Mouse (Mus musculus): ENCODE measurements around the gene Tspan4. TPM values are rescaled to one million over a fixed set of nuclear protein-coding genes. Genes with fewer than 3 reads are reported as not detected.

The Tspan4 gene
- polyA plus RNA-seq, 1 experiment from 2014 or later: 39.7 TPM

DNA sequence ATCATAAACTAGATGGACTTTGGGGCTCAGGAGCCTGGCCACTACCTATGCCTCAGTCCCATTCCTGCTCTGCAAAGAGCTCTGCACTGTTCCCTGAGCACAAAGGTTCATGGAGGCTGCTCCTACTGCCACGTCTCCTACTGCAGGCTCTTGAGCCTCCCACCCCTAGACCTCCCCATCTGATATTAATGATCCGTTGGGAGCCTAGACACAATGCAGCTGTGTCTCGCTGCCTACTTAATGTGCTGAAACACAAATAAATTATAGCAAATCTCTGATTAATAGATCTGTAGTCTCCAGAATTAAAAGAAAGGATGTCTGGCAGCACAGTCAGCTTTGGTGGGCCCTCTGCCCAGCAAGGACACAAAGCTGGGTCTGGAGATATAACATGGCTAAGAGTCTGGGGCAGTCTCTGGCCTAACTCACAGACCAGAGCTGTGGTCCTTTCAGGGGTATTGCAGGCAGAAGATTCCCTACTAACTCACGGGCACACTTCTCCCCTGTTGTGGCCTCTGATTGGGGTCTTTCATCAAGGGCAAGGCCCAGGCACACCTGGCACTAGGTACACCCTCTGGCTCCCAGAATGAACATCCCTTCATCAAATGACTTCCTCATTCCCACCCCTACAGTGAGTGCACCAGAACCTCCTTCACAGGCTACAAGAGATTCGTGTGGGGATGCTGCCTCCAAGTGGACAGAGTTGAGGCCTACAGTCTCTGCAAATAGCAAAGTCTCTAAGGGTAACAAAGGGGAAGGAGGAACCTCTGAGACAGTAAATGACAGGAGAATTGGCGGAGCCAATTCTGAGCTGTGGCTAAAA, 49.9 kb downstream of the Tspan4 start:
- no peak overlapping the region for H3K27ac ChIP-seq (ENCODE audit: low read depth, low read length)
- H3K4me1 ChIP-seq (replicated peaks; ENCODE audit: control insufficient read depth, insufficient read depth, low read length): no peaks in the 10 kb centered on the region
- no peaks in the 10 kb centered on the region for H3K27me3 ChIP-seq (replicated peaks; ENCODE audit: control insufficient read depth, insufficient read depth, low read length)
- no peaks in the 10 kb centered on the region for H3K9me3 ChIP-seq (ENCODE audit: control insufficient read depth)
- H3K36me3 ChIP-seq (ENCODE audit: control insufficient read depth, insufficient read depth): peaks cover 44% of the 10 kb centered on the region
- H3K9ac ChIP-seq (ENCODE audit: low read depth, low read length): no peak overlapping the region
- H3K4me3 ChIP-seq (ENCODE audit: low read depth, low read length): no peak overlapping the region
- no peak overlapping the region for H3K4me2 ChIP-seq (replicated peaks; ENCODE audit: low read depth)
- peak; percentile 95 for TF ChIP-seq CTCF (IDR thresholded peaks at IDR 0.05; ENCODE audit: low read depth)
- 48% methylated on average over 6 of the region's 6 CpGs for WGBS
- peak; percentile 65 for ATAC-seq

DNA sequence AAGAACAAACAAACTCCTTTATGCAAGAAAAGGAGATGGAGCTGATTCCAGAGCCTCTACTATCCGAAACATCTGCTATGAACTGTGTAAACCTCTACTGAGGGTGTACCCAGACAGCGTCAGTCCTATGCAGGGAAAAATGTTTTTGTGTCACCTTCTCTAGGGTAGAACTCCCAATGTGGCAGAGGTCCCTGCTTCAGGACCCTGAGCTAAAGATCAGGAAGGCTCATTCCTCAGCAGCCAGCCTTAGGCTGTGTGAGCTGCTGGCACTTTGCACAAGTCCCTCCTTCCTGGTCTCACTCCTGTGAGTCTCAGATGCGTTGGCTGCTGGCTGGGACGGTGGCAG, 50.5 kb downstream of the Tspan4 start:
- H3K27ac ChIP-seq (ENCODE audit: low read depth, low read length): no peak overlapping the region
- peaks cover 46% of the 10 kb centered on the region for H3K36me3 ChIP-seq (ENCODE audit: control insufficient read depth, insufficient read depth)
- no peak overlapping the region for H3K4me3 ChIP-seq (ENCODE audit: low read depth, low read length)
- no peaks in the 10 kb centered on the region for H3K4me1 ChIP-seq (replicated peaks; ENCODE audit: control insufficient read depth, insufficient read depth, low read length)
- H3K27me3 ChIP-seq (replicated peaks; ENCODE audit: control insufficient read depth, insufficient read depth, low read length): no peaks in the 10 kb centered on the region
- TF ChIP-seq CTCF (IDR thresholded peaks at IDR 0.05; ENCODE audit: low read depth): no peak
- H3K9me3 ChIP-seq (ENCODE audit: control insufficient read depth): no peaks in the 10 kb centered on the region
- no peak for ATAC-seq
- no peak overlapping the region for H3K9ac ChIP-seq (ENCODE audit: low read depth, low read length)
- no peak overlapping the region for H3K4me2 ChIP-seq (replicated peaks; ENCODE audit: low read depth)
- 91% methylated on average over 4 of the region's 4 CpGs for WGBS

DNA sequence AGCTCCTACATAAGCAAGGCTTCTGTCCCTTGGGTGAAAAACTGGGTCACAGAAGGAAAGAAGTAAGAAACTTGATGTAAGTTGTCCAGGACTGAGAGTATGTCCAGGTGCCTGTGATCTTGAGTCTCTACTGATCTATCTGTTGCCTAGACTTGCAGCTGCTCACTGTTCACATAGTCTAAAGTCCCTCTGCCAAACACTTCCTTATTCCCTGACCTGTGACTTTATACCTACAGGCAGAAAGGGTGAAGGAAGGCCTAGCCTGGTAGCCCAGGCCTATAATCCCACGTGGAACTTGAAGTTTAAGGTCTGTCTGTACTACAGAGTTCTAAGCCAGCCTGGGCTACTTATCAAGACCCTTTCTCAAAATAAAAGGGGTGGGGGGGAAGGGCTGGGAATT, 60.5 kb downstream of the Tspan4 start:
- ATAC-seq: peak; percentile 72
- Histone ChIP-seq H3K4me1 (replicated peaks; ENCODE audit: control insufficient read depth, insufficient read depth, low read length) (peaks cover 13% of the 10 kb centered on the region; the same call in 1 of the 2 replicates), H3K9me3 (ENCODE audit: control insufficient read depth) (no peaks in the 10 kb centered on the region), H3K4me2 (replicated peaks; ENCODE audit: low read depth) (no peak overlapping the region), H3K4me3 (ENCODE audit: low read depth, low read length) (no peak overlapping the region), H3K36me3 (ENCODE audit: control insufficient read depth, insufficient read depth) (no peaks in the 10 kb centered on the region), H3K27me3 (replicated peaks; ENCODE audit: control insufficient read depth, insufficient read depth, low read length) (no peaks in the 10 kb centered on the region), H3K27ac (ENCODE audit: low read depth, low read length) (peak overlapping the region; percentile 84), H3K9ac (ENCODE audit: low read depth, low read length) (no peak overlapping the region)
- TF ChIP-seq CTCF (IDR thresholded peaks at IDR 0.05; ENCODE audit: low read depth): no peak
- 27% methylated on average over 1 of the region's 1 CpGs for WGBS

DNA sequence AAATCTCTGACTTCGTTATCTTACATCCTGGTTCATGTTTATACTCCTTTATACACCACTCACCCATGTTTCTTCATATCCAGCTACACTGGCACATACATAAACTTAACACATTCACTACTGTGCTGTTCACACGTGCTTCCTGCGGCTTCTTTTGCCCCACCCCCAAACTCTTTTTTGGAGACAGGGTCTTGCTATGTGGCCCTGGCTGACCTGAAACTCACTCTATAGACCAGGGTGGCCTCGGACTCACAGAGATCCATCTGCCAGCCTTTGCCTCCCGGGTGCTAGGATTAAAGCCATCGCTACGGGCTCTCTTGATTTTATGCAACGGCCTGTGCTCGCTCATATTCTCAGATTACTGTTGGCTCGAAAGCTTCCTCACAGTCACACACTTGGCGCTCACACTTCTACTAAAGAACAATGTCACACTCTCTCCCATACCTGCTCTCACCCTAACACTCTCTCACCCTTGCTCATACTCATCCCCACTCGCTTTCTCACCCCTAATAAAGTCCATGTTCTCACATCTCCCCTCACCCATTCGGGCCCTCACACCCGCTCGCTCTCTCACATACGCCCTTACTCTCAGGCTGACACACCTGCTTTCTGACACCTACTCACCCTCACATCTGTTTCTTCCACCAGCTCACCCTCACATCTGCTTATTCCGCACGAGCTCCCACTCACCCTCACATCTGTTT, 64.0 kb downstream of the Tspan4 start:
- peak; percentile 17 for ATAC-seq
- WGBS: 5% methylated on average over 18 of the region's 18 CpGs

DNA sequence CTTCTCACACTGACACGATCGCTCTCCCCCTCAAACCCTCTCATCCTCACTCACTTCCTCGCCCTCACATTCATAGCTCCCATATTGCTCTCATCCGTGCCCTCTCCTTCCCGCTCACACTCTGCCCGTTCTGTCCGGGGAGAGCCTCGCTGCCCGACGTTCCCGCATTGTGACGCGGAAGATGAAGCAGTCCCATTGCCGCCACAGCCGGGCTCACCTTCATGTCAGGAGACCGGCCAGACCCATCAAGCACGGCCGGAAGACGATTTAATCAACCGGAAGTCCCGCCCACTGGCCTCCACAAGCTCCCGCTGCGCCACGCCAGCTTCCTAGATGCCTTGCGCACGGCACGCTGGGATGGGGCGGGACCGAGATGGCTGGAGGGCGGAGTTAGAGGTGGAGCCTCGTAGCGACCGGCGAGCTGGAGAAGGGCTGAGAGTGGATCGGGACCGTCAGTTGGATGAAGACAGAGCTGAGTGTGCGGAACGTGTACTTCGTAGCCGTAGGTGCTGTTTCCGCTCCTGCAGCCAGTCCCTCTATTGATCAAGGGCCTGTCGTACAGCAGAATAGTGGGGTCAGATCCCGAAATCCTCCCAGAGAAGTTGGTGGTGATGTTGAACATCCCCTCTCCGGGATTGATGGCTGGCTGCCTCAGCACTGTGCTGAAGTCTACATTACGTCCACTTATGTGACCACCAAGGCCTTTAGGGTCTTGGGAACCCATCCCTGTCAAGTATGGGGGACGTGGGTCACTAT, 64.7 kb downstream of the Tspan4 start, which contains the start of gene Chid1:
Gene Chid1, minus strand, starts transcription at position 302 of the 756 bp plus-strand sequence.
- TF ChIP-seq CTCF (IDR thresholded peaks at IDR 0.05; ENCODE audit: low read depth): no peak
- H3K36me3 ChIP-seq (ENCODE audit: control insufficient read depth, insufficient read depth): no peaks in the 10 kb centered on the region
- peak; percentile 88 for ATAC-seq
- no peaks in the 10 kb centered on the region for H3K9me3 ChIP-seq (ENCODE audit: control insufficient read depth)
- peak within 1 kb of the TSS; percentile 77 for H3K4me2 ChIP-seq (replicated peaks; ENCODE audit: low read depth)
- H3K4me1 ChIP-seq (replicated peaks; ENCODE audit: control insufficient read depth, insufficient read depth, low read length): peaks cover 14% of the 10 kb centered on the region; the same call in 1 of the 2 replicates
- 1% methylated on average over 46 of the region's 46 CpGs for WGBS
- H3K27ac ChIP-seq (ENCODE audit: low read depth, low read length): peak within 1 kb of the TSS; percentile 80
- H3K27me3 ChIP-seq (replicated peaks; ENCODE audit: control insufficient read depth, insufficient read depth, low read length): no peaks in the 10 kb centered on the region
- H3K4me3 ChIP-seq (ENCODE audit: low read depth, low read length): peak within 1 kb of the TSS; percentile 75
- H3K9ac ChIP-seq (ENCODE audit: low read depth, low read length): peak within 1 kb of the TSS; percentile 63

More for the DNA sequence above, 64.0 kb downstream of the Tspan4 start:
- Histone ChIP-seq H3K27me3 (replicated peaks; ENCODE audit: control insufficient read depth, insufficient read depth, low read length) (no peaks in the 10 kb centered on the region), H3K4me2 (replicated peaks; ENCODE audit: low read depth) (peak overlapping the region; percentile 77), H3K4me3 (ENCODE audit: low read depth, low read length) (peak overlapping the region; percentile 75), H3K9me3 (ENCODE audit: control insufficient read depth) (no peaks in the 10 kb centered on the region), H3K36me3 (ENCODE audit: control insufficient read depth, insufficient read depth) (no peaks in the 10 kb centered on the region), H3K27ac (ENCODE audit: low read depth, low read length) (peak overlapping the region; percentile 80), H3K9ac (ENCODE audit: low read depth, low read length) (peak overlapping the region; percentile 63), H3K4me1 (replicated peaks; ENCODE audit: control insufficient read depth, insufficient read depth, low read length) (peaks cover 14% of the 10 kb centered on the region; the same call in 1 of the 2 replicates)
- no peak for TF ChIP-seq CTCF (IDR thresholded peaks at IDR 0.05; ENCODE audit: low read depth)
